Mouse (Mus musculus) heart, embryonic 15.5 days (tissue): ENCODE data around the gene Cox10. TPM values are rescaled to one million over a fixed set of nuclear protein-coding genes. Genes with fewer than 3 reads are reported as not detected.
A peak's percentile ranks its signal among the peaks of the same experiment; 100 is the strongest.
"Not testable (repeated sequence)": the region's sequence is repeated elsewhere in the genome, so short reads cannot be mapped to it uniquely, and the experiment has no call there.

ENCODE experiments used
- ATAC-seq: fragments of 200-750 bp; cut with Nextera tagmentation; replicated peaks from 2 replicates; pipeline ENCODE4 v1.8.0; 2017; ENCODE audit warnings: low read depth, moderate TSS enrichment; ENCODE audit not compliant: insufficient number of reproducible peaks, insufficient read depth, low FRiP score
- H3K27ac ChIP-seq: fragments of 300-500 bp; sonication (generic); 2 replicates; pipeline ENCODE4 v1.5.1; 2015; ENCODE audit warnings: mild to moderate bottlenecking, inconsistent platforms
- H3K27me3 ChIP-seq: fragments of 300-500 bp; sonication (generic); 2 replicates; pipeline ENCODE4 v1.6.1; 2015; ENCODE audit warnings: inconsistent platforms
- H3K36me3 ChIP-seq: fragments of 300-500 bp; sonication (generic); 2 replicates; pipeline ENCODE4 v1.6.1; 2015; ENCODE audit warnings: mild to moderate bottlenecking, inconsistent platforms
- H3K4me1 ChIP-seq: fragments of 300-500 bp; sonication (generic); replicated peaks from 2 replicates; pipeline ENCODE4 v1.6.1; 2015; ENCODE audit warnings: inconsistent platforms
- H3K4me2 ChIP-seq: fragments of 300-500 bp; sonication (generic); 2 replicates; pipeline ENCODE4 v1.6.1; 2015; ENCODE audit warnings: inconsistent platforms, mild to moderate bottlenecking, moderate library complexity
- H3K4me3 ChIP-seq: fragments of 300-500 bp; sonication (generic); 2 replicates; pipeline ENCODE4 v1.5.1; 2015; ENCODE audit warnings: mild to moderate bottlenecking, inconsistent platforms
- H3K9ac ChIP-seq: fragments of 300-500 bp; sonication (generic); 2 replicates; pipeline ENCODE4 v1.6.1; 2015; ENCODE audit warnings: mild to moderate bottlenecking, inconsistent platforms
- H3K9me3 ChIP-seq: fragments of 300-500 bp; sonication (generic); replicated peaks from 2 replicates; pipeline ENCODE4 v1.6.1; 2016; ENCODE audit warnings: inconsistent platforms
- WGBS: fragments of 180-500 bp; shearing (Covaris S2); methylation state at CpG from one replicate; pipeline ENCODE4 v1.1.7; 2015; ENCODE audit warnings: mixed read lengths; 5-methylcytosine and 5-hydroxymethylcytosine counted together
- polyA plus RNA-seq: library from polyadenylated mRNA; unstranded; fragments of >200 nt; fragmentation: Nextera tagmentation; extraction: Ambion mirVana; gene quantifications from 2 replicates; pipeline ENCODE4 v1.2.1, GENCODE M21; 2015

The Cox10 gene
- 36.3 TPM in 2 replicates for polyA plus RNA-seq

DNA sequence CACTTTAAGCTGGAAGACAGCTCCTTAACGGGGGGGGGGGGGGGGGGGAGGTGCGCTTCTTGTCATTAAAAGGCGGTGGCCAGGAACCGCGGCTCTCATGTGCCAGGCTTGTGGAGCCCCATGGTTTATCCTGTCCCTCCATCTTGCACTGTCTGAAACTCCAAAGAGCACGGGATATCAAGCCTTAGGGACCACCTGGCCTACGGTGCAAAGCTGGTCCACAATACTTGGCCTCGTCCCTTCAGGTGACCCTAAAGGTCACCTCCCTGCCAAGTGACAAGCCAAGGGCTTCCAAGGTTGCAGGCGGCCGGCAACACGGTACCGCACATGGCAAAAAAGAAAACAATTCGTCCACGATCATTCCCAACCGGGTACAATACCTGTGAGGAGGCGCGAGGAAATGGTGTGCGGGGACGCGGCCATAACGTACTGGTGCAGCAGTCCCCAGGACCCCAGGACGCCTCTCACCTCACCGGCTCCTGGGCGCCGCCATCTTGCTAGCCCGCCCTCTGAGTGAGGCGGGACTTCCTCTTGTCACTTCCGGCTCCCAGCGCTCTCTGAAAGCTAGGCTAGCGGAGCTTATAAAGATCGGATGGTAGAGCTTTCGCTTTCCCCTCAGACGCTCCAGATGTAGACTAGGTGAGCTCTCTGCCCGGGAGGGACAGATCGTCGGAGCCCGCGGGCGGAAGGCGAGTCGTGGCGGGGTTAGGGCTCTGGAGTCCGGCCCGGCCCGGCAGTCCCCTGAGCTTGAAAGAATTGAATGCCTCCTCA is at the start of gene Cox10:
Cox10 (minus strand) TSS at position 513 of the 771 bp plus-strand sequence.
- Histone ChIP-seq H3K9ac (peak within 1 kb of the TSS; percentile 92), H3K27ac (peak within 1 kb of the TSS; percentile 94), H3K4me3 (peak within 1 kb of the TSS; percentile 92), H3K4me2 (peak within 1 kb of the TSS; percentile 69), H3K9me3 (no peaks in the 10 kb centered on the region), H3K27me3 (no peaks in the 10 kb centered on the region), H3K4me1 (peaks cover 12% of the 10 kb centered on the region), H3K36me3 (no peaks in the 10 kb centered on the region)
- WGBS: under 1% methylated on average over 45 of the region's 45 CpGs
- ATAC-seq: peak; percentile 87

DNA sequence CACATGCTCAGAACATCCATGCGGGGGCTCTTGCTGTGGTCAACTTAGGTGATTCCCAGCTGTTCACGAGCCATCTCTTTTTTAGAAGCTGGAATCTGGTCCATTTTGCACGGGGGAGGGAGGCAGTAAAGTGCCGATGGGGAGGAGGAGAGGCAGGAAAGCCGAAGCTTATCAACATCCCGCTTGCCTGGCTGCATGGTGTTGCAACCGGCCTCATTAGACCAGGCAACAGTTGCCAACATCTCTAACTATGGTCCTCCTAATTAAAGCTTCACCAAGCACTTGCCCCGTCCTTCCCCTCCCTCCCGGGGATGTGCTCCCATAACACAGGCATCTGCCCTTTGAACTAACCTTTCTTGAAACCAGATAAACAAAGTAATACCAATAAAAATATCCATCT is 48.7 kb upstream of the Cox10 start:
- WGBS: 42% methylated on average over 9 of the region's 9 CpGs
- Histone ChIP-seq H3K4me1 (no peaks in the 10 kb centered on the region), H3K9me3 (no peaks in the 10 kb centered on the region), H3K9ac (no peak overlapping the region), H3K27me3 (peaks cover 4% of the 10 kb centered on the region; the same call in 1 of the 2 replicates), H3K27ac (no peak overlapping the region), H3K4me3 (no peak overlapping the region), H3K36me3 (no peaks in the 10 kb centered on the region), H3K4me2 (no peak overlapping the region)
- ATAC-seq: no peak

DNA sequence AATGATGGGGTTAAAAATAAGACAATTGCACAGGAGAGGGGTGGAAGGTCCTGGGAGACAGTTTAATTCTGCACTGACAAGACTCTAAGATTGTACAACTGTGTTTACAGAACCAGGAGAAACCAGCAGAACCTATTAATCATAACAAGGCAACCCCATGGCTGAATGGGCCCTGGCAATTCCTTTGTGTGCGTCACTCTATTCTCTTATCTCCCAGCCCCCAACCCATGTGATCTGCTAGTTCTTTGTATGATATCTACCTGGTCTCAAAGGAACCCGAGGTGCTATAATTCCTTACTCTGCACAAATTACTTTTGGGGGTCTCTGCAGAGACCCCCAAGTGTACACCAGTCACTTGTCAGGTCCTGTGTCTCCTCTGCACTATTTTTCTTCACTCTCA is 46.2 kb upstream of the Cox10 start:
- WGBS: 49% methylated on average over 2 of the region's 2 CpGs
- H3K27me3 ChIP-seq: no peaks in the 10 kb centered on the region; the same call in 1 of the 2 replicates
- H3K4me1 ChIP-seq: no peaks in the 10 kb centered on the region
- H3K27ac ChIP-seq: no peak overlapping the region
- H3K9ac ChIP-seq: no peak overlapping the region
- no peak overlapping the region for H3K4me3 ChIP-seq
- no peaks in the 10 kb centered on the region for H3K9me3 ChIP-seq
- H3K36me3 ChIP-seq: no peaks in the 10 kb centered on the region
- no peak overlapping the region for H3K4me2 ChIP-seq
- no peak for ATAC-seq

DNA sequence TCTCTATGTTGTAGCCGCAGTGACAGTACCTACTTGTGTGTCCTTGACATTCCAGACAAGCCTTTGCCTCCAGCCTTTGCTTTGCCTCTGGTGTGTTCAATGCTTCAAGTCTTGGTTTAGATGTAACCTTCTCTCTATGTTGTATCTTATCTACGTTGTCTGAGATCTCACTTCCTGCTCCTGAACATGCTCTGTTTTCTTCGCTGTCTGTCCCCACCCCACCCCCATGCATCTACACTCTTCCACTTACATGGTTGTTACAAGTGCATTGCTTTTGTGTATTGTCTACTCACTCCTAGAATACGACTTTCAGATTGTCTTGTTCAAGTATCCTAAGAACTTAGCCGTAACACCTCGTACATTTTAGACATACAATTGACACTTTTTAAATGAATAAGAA is 43.9 kb upstream of the Cox10 start:
- 45% methylated on average over 6 of the region's 6 CpGs for WGBS
- not testable (repeated sequence) for H3K27me3 ChIP-seq, H3K36me3 ChIP-seq, H3K9me3 ChIP-seq, H3K4me3 ChIP-seq, H3K27ac ChIP-seq, H3K4me1 ChIP-seq, H3K4me2 ChIP-seq, H3K9ac ChIP-seq, ATAC-seq

DNA sequence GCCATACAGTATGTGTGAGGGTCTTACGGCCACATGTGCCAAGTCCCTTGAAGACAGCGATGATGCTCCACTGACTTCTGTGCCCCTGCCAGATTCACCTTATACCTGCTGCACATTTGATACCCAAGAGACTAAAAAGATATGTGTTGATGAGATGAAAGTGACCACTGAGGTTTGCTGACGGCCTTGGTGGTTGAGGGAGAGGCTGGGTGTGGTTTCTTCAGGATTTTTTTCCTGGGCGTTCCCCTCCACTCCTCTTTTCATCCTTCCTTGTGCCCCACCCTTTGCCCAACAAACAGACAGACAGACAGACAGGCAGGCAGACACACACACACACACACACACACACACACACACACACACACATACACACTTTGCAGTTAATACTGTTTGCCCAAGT is 37.4 kb upstream of the Cox10 start:
- Histone ChIP-seq H3K27me3 (no peaks in the 10 kb centered on the region), H3K9ac (no peak overlapping the region), H3K4me3 (no peak overlapping the region), H3K9me3 (no peaks in the 10 kb centered on the region), H3K4me2 (no peak overlapping the region), H3K27ac (no peak overlapping the region), H3K4me1 (no peaks in the 10 kb centered on the region), H3K36me3 (no peaks in the 10 kb centered on the region)
- ATAC-seq: no peak
- 83% methylated on average over 4 of the region's 4 CpGs for WGBS

DNA sequence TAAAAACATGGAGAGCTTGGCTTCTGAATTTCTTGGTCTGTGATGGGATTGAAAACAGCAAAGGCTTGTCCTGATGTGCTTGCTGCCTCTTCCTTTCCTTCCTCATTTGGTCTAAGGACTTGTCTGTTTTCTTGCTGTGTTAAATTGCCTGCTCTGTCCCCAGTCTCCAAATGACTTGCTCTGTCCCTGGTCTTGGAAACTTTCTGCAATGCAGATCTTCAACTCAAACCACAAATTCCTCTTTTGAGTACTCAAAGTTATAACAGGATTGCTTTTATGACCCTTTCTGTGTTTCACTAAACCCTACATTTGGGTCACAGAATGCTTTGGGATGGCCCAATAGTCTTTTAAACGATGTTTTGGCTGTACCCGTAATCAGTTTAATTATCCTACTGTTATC is 36.6 kb upstream of the Cox10 start:
- Histone ChIP-seq H3K27ac (no peak overlapping the region), H3K27me3 (no peaks in the 10 kb centered on the region), H3K4me2 (no peak overlapping the region), H3K9ac (no peak overlapping the region), H3K4me1 (no peaks in the 10 kb centered on the region), H3K4me3 (no peak overlapping the region), H3K36me3 (no peaks in the 10 kb centered on the region), H3K9me3 (no peaks in the 10 kb centered on the region)
- 82% methylated on average over 2 of the region's 2 CpGs for WGBS
- no peak for ATAC-seq

DNA sequence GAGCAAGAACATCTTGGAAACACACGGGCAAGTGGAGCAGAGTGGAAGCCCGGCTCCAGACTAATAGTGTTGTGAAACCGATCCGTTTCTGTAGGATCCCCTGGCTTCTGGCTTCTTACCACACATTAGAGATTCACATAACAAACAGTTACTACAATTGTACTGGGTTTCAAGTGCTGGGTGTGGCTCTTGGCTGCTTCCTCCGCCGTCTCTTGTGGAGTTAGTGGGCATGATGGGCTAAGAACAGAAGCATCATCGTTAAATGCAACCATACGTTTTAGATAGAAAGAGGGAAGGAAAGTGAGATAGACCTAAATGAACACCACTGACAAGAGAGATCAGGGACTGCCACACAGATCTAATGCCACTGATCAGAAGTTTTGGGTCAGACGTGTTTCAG is 35.8 kb upstream of the Cox10 start:
- Histone ChIP-seq H3K4me1 (no peaks in the 10 kb centered on the region), H3K4me3 (no peak overlapping the region), H3K27ac (no peak overlapping the region), H3K36me3 (no peaks in the 10 kb centered on the region), H3K9ac (no peak overlapping the region), H3K4me2 (no peak overlapping the region), H3K9me3 (no peaks in the 10 kb centered on the region), H3K27me3 (no peaks in the 10 kb centered on the region)
- no peak for ATAC-seq
- 71% methylated on average over 9 of the region's 9 CpGs for WGBS

DNA sequence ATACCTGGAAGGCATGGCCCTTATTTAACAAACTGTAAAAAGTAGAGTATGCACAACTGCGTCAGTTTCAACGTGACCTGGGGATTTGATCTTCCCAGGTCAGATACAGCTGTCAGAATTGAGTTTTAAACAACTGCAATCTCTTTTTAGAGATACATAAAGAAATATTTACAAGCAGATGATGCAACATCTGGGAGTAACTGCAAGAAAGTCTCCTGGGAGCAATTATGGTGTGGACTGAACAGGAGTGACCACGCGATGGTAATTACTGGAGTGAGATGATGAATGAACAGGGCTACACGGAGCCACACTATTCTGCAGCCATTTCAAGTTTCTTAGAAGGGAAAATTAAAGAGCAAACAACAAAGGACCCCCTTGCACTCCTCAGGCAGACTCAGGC is 20.8 kb upstream of the Cox10 start:
- Histone ChIP-seq H3K4me1 (no peaks in the 10 kb centered on the region), H3K4me2 (no peak overlapping the region), H3K9me3 (no peaks in the 10 kb centered on the region), H3K27me3 (no peaks in the 10 kb centered on the region), H3K4me3 (no peak overlapping the region), H3K36me3 (no peaks in the 10 kb centered on the region), H3K27ac (no peak overlapping the region), H3K9ac (no peak overlapping the region)
- no peak for ATAC-seq
- WGBS: 82% methylated on average over 5 of the region's 5 CpGs

DNA sequence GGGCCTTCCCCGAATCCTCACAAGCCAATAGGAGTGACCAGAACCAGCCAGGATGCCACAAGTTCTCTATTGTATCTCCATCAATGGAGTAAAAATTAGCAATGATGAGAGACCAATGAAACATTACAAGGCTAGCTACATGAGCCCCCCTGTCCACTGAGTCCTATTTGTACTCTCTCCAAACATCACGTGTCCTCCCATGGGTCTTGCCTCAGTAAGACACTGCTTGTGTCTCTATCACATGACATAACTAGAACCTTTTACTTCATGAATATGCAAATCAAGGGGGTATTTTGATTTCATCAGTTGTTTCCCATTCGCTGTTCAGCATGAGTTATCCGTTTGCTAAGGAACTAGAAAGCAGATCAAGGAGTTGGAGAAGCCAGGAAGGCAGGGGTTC is 13.8 kb upstream of the Cox10 start:
- Histone ChIP-seq H3K9ac (no peak overlapping the region), H3K4me3 (no peak overlapping the region), H3K9me3 (no peaks in the 10 kb centered on the region), H3K27ac (no peak overlapping the region), H3K4me2 (no peak overlapping the region), H3K27me3 (no peaks in the 10 kb centered on the region), H3K36me3 (no peaks in the 10 kb centered on the region), H3K4me1 (no peaks in the 10 kb centered on the region)
- no peak for ATAC-seq
- 88% methylated on average over 4 of the region's 4 CpGs for WGBS

DNA sequence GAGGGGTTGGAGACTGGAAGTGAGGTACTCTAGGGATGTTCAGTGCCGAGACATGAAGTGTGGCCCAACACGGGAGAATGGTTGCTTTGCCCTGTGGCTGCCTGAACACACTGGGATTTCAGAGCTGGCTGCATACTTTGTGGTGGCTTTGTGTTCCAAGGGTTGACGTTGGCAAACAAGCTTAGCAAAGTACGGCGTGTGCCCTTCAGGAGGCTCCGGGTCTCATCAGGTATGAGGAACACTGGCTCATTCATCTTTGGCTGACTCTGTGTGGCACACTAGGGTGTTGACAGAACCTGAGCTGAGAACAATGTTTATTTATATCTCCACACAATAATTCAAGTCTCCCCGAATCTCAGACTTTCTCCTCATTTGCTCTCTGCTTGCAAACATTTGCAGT is 11.9 kb upstream of the Cox10 start:
- Histone ChIP-seq H3K27ac (no peak overlapping the region), H3K9ac (no peak overlapping the region), H3K9me3 (no peaks in the 10 kb centered on the region), H3K27me3 (no peaks in the 10 kb centered on the region), H3K4me3 (no peak overlapping the region), H3K36me3 (no peaks in the 10 kb centered on the region), H3K4me2 (no peak overlapping the region), H3K4me1 (no peaks in the 10 kb centered on the region)
- no peak for ATAC-seq
- WGBS: 66% methylated on average over 7 of the region's 7 CpGs

DNA sequence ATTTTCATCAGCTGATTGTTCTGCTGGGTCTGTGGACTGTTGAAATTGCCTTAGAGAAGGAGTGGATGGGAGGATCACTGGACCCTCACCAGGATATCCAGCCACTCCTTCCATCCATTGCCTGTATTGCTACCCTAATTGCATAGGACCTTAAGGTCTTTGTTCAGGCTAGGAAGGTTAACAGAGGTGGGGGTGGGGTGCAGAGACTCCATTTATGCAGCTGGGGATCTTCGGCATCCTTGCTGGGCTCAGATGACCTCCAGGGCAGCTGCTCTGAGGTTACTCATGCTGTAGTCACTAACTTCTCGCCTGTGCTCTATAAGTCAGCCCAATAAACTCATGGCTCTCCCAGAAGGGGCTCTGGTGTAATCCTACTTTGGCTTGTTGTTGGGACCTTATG is 10.4 kb upstream of the Cox10 start:
- ATAC-seq: no peak
- H3K4me2 ChIP-seq: no peak overlapping the region
- WGBS: 71% methylated on average over 2 of the region's 2 CpGs

DNA sequence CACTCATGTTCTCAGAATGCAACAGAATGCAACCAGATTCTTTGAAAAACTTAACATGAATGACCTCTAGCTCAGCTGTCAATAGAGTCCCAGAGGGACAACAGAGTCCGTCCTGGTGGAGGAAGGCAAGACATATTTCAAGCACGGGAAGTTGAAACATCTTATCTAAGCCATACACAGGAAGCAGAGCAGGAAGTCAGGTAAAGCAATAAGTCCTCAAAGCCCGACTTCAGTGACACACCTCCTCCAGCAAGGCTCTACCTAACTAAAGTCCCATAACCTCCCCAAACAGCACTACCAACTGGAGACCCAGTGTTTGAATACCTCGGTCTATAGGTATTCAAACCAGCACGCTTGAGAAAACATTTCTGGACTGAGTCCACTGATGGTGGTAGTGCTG is 6.6 kb upstream of the Cox10 start:
- no peak overlapping the region for H3K27ac ChIP-seq
- no peak overlapping the region for H3K4me2 ChIP-seq
- no peaks in the 10 kb centered on the region for H3K9me3 ChIP-seq
- no peak for ATAC-seq
- WGBS: 64% methylated on average over 5 of the region's 5 CpGs
- no peak overlapping the region for H3K9ac ChIP-seq
- H3K4me1 ChIP-seq: no peaks in the 10 kb centered on the region
- no peaks in the 10 kb centered on the region for H3K36me3 ChIP-seq
- no peak overlapping the region for H3K4me3 ChIP-seq
- no peaks in the 10 kb centered on the region for H3K27me3 ChIP-seq

More for the DNA sequence above, 10.4 kb upstream of the Cox10 start:
- H3K9me3 ChIP-seq: no peaks in the 10 kb centered on the region
- H3K27me3 ChIP-seq: no peaks in the 10 kb centered on the region
- no peak overlapping the region for H3K4me3 ChIP-seq
- H3K9ac ChIP-seq: no peak overlapping the region
- H3K36me3 ChIP-seq: no peaks in the 10 kb centered on the region
- H3K27ac ChIP-seq: no peak overlapping the region
- H3K4me1 ChIP-seq: no peaks in the 10 kb centered on the region
